Mouse (Mus musculus) lung, adult 2 months (tissue): ENCODE results near the gene Cnr2. TPM values are rescaled to one million over a fixed set of nuclear protein-coding genes. Genes with fewer than 3 reads are reported as not detected.

Experiments used
- DNase-seq: peaks from one replicate; pipeline ENCODE4 v3.0.0; 2022
- H3K4me1 ChIP-seq: fragments of 200-500 bp; 2 replicates; pipeline ENCODE4 v1.6.1; 2011; ENCODE audit warnings: low read length; ENCODE audit not compliant: control insufficient read depth, insufficient read depth
- H3K4me3 ChIP-seq: fragments of 200-500 bp; replicated peaks from 2 replicates; pipeline ENCODE3; 2011; ENCODE audit warnings: low read depth, mild to moderate bottlenecking, control low read depth, low read length; ENCODE audit errors: extremely low read depth
- CTCF ChIP-seq: fragments of 200-500 bp; IDR thresholded peaks from 2 replicates; pipeline ENCODE4 v1.5.1; 2011; ENCODE audit warnings: mild to moderate bottlenecking, low read length, control low read depth; ENCODE audit not compliant: insufficient read depth
- POLR2A ChIP-seq: fragments of 200-500 bp; IDR thresholded peaks from 2 replicates; pipeline ENCODE4 v1.6.1; 2011; ENCODE audit warnings: low read depth, mild to moderate bottlenecking, control low read depth, low read length, borderline replicate concordance; ENCODE audit errors: extremely low read depth
- WGBS: fragments of 180-500 bp; shearing (Covaris S2); methylation state at CpG from one replicate; pipeline ENCODE4 v1.1.7; 2018; 5-methylcytosine and 5-hydroxymethylcytosine counted together
- polyA plus RNA-seq: library from polyadenylated mRNA; depleted of rRNA; stranded (reverse); fragments of >200 nt; gene quantifications from 2 replicates; pipeline ENCODE4 v1.2.3, GENCODE M21; 2012

Gene Cnr2
- polyA plus RNA-seq, 1 experiment: 9.1 TPM

DNA sequence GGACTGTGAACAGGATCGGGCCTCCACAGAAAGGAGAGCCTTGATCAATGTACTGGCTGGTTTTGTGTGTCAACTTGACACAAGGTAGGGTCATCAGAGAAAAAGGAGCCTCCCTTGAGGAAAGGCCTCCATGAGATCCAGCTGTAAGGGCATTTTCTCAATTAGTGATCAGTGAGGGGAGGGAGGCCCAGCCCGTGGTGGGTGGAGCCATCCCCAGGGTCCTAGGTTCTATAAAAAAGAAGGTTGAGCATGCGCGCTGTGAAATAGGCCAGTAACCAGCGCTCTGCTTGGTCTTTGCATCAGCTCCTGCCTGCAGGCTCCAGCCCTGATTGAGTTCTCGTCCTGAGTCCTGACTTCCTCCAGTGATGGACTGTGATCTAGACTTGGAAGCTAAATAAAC is 10.7 kb upstream of the Cnr2 start:
- Histone ChIP-seq H3K4me3 (no peak overlapping the region), H3K4me1 (peaks cover 3% of the 10 kb centered on the region)
- DNase-seq: no peak
- TF ChIP-seq CTCF (no peak), POLR2A (no peak)
- 84% methylated on average over 6 of the region's 6 CpGs for WGBS

DNA sequence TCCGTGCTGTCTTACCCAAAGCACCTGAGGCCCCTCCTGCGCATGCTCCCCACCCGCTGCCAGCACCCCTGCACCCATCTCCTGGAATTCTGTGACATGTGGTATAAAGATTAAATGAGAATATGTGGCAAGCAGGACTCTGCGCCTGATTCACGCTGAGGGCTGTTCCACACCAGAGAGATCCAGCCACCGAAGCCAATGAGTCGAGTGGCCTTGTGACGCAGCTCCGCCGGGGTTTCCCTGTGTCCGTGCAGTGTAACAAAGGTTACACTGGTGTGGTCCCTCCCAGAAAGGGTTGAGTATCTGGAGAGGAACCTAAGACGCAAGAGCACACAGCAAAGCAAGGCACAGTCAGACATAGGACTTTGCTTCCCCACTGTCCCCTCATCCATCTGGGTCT is 9.5 kb upstream of the Cnr2 start:
- H3K4me3 ChIP-seq: no peak overlapping the region
- WGBS: 88% methylated on average over 12 of the region's 12 CpGs
- peaks cover 3% of the 10 kb centered on the region for H3K4me1 ChIP-seq
- TF ChIP-seq POLR2A (no peak), CTCF (no peak)
- no peak for DNase-seq

GRCm38 (mm10) chr4:135886184-135886583 is 9.0 kb upstream of the Cnr2 start:
- no peak overlapping the region for H3K4me3 ChIP-seq
- no peak for DNase-seq
- WGBS: 78% methylated on average over 4 of the region's 4 CpGs
- peaks cover 3% of the 10 kb centered on the region for H3K4me1 ChIP-seq
- TF ChIP-seq POLR2A: no peak
- no peak for TF ChIP-seq CTCF

- TF ChIP-seq POLR2A (no peak), CTCF (no peak)
- DNase-seq: no peak
- 86% methylated on average over 24 of the region's 24 CpGs for WGBS
- no peak overlapping the region for H3K4me3 ChIP-seq
- H3K4me1 ChIP-seq: peaks cover 3% of the 10 kb centered on the region
These were observed 6.6 kb upstream of the Cnr2 start for GRCm38 (mm10) chr4:135888448-135889057.

DNA sequence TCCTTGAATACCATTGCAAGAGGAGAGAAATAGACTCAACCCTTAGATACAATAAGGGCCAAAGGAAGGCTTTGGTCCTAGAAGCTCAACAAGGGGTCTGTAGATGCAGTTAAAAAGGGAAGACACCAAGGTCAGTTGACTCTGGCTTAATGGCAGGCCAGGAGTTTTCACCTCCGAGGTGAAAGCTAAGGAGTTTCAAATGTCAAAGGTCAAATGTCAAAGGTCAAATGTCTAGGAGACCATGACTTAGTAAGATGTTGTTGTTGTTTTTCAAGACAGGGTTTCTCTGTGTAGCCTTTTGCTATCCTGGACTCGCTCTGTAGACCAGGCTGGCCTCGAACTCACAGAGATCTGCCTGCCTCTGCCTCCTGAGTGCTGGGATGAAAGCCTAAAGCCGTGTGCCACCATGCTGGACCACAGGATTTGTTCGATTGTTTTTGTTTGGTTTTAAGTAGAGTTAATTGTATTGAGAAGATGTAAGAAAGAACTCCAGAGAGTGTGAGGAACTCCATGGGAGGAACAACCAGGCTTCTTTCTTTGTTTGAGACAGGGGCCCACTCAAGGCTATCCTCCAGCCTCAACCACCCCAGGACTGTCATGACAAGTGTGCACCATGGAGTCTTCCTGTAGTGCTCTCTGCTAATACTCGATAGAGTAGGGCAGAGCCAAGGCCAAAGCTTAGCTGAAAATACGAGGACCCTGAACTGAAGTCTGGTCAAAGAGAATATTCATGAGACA is 5.9 kb upstream of the Cnr2 start:
- 84% methylated on average over 7 of the region's 7 CpGs for WGBS
- TF ChIP-seq CTCF (no peak), POLR2A (no peak)
- Histone ChIP-seq H3K4me3 (no peak overlapping the region), H3K4me1 (no peaks in the 10 kb centered on the region)
- DNase-seq: no peak

- no peak overlapping the region for H3K4me3 ChIP-seq
- TF ChIP-seq CTCF (peak; percentile 99), POLR2A (no peak)
- 1% methylated on average over 4 of the region's 4 CpGs for WGBS
- DNase-seq: peak; percentile 76
- no peaks in the 10 kb centered on the region for H3K4me1 ChIP-seq
These were observed 5.3 kb upstream of the Cnr2 start for GRCm38 (mm10) chr4:135889884-135890283.

GRCm38 (mm10) chr4:135891539-135891938 is 3.7 kb upstream of the Cnr2 start:
- no peak for DNase-seq
- TF ChIP-seq POLR2A: no peak
- TF ChIP-seq CTCF: no peak
- Histone ChIP-seq H3K4me3 (no peak overlapping the region), H3K4me1 (no peaks in the 10 kb centered on the region)
- 83% methylated on average over 2 of the region's 2 CpGs for WGBS

- 40% methylated on average over 4 of the region's 4 CpGs for WGBS
These were observed 2.3 kb upstream of the Cnr2 start for GRCm38 (mm10) chr4:135892884-135893283.

GRCm38 (mm10) chr4:135896157-135896556 is 963 bp downstream of the Cnr2 start:
- Histone ChIP-seq H3K4me1 (no peaks in the 10 kb centered on the region), H3K4me3 (peak overlapping the region; percentile 24)
- WGBS: 64% methylated on average over 6 of the region's 6 CpGs
- TF ChIP-seq CTCF (no peak), POLR2A (no peak)
- DNase-seq: no peak

More at GRCm38 (mm10) chr4:135892884-135893283, 2.3 kb upstream of the Cnr2 start:
- H3K4me3 ChIP-seq: no peak overlapping the region
- TF ChIP-seq CTCF (no peak), POLR2A (no peak)
- DNase-seq: no peak
- no peaks in the 10 kb centered on the region for H3K4me1 ChIP-seq
